Mouse (Mus musculus) T-cell, adult 66 days (primary cell): ENCODE measurements around the gene Ttll7. TPM values are rescaled to one million over a fixed set of nuclear protein-coding genes. Genes with fewer than 3 reads are reported as not detected.

Experiments
- total RNA-seq, 2 experiments: library from RNA; stranded (reverse); gene quantifications; 3 replicates in 1 of 2; 4 replicates in 1 of 2; pipeline ENCODE4 v1.2.4; 2023

Ttll7 gene
- total RNA-seq: not detected

GRCm38 (mm10) chr3:146851966-146852891 lies at the start of gene Ttll7:
TSS of gene Ttll7 (plus strand) at chr3:146852367.

GRCm38 (mm10) chr3:146812901-146813393 lies 39.2 kb upstream of the Ttll7 start, which contains the start of gene Prkacb:
TSS of gene Prkacb (minus strand) at chr3:146812990.

Other genes with a start within 250 kb of the Ttll7 start
- not detected for gene Dnase2b, start 236.8 kb upstream of the Ttll7 start, total RNA-seq
- gene 4930503B20Rik, start 201.1 kb upstream of the Ttll7 start, total RNA-seq: not detected
- not detected for gene Samd13, start 166.8 kb upstream of the Ttll7 start, total RNA-seq
- gene Prkacb, start 39.4 kb upstream of the Ttll7 start, total RNA-seq: 100 to 1,000 TPM; 155 to 162 TPM